Mouse (Mus musculus) liver, adult 2 months (tissue): ENCODE results near the gene Gpi1.

Source experiments
- CTCF ChIP-seq: fragments of 200-500 bp; IDR thresholded peaks from 2 replicates; pipeline ENCODE4 v1.5.1; 2011; ENCODE audit warnings: low read depth, low read length, control low read depth
- POLR2A ChIP-seq: fragments of 200-500 bp; IDR thresholded peaks from 2 replicates; pipeline ENCODE4 v1.6.1; 2011; ENCODE audit warnings: low read length, control low read depth; ENCODE audit not compliant: insufficient read depth; ENCODE audit errors: extremely low read depth

GRCm38 (mm10) chr7:34257279-34257678 lies 27.1 kb upstream of the Gpi1 start:
- no peak for TF ChIP-seq CTCF
- TF ChIP-seq POLR2A = no peak
